Mouse (Mus musculus): ENCODE results near the gene Rhox3f. TPM values are rescaled to one million over a fixed set of nuclear protein-coding genes. Genes with fewer than 3 reads are reported as not detected.
"Not testable (repeated sequence)": the region's sequence is repeated elsewhere in the genome, so short reads cannot be mapped to it uniquely, and the experiment has no call there.

Rhox3f gene
- polyA plus RNA-seq (2012; rRNA removed) (not detected in 2 replicates), polyA plus RNA-seq (2014; fragmentation: Nextera tagmentation; extraction: Ambion mirVana) (not detected in 2 replicates)

- H3K4me2 ChIP-seq (ENCODE audit: low read depth); DNase-seq (ENCODE audit: low read depth in 3 of 3, low spot score in 3 of 3); H3K4me3 ChIP-seq (ENCODE audit: insufficient read depth in 1 of 2, low read depth in 2 of 2, low read length in 2 of 2); H3K9me3 ChIP-seq (ENCODE audit: control insufficient read depth, low read length); H3K27ac ChIP-seq; H3K9ac ChIP-seq (replicated peaks); H3K36me3 ChIP-seq (replicated peaks; ENCODE audit: control insufficient read depth, insufficient read depth, low read depth); H3K27me3 ChIP-seq (ENCODE audit: control insufficient read depth, insufficient read depth, low read length); ATAC-seq (ENCODE audit: insufficient read depth); H3K4me1 ChIP-seq (replicated peaks; ENCODE audit: control insufficient read depth in 2 of 2, insufficient read depth in 2 of 2, low read length in 1 of 2): not testable (repeated sequence)
Observed at GRCm38 (mm10) chrX:37580692-37581091, at the start of gene Rhox3f. Gene Rhox3f, plus strand, starts transcription at chrX:37580992.

GRCm38 (mm10) chrX:37541719-37542118 is 39.1 kb upstream of the Rhox3f start, which contains the start of gene Rhox3e:
Gene Rhox3e, plus strand, starts transcription at chrX:37542019.
- WGBS (ENCODE audit: insufficient replicate concordance) = no CpG with 5 or more reads among the region's 4 CpGs
- ATAC-seq (ENCODE audit: insufficient read depth); H3K27me3 ChIP-seq (ENCODE audit: control insufficient read depth, insufficient read depth, low read length); H3K4me1 ChIP-seq (replicated peaks; ENCODE audit: control insufficient read depth in 2 of 2, insufficient read depth in 2 of 2, low read length in 1 of 2); H3K36me3 ChIP-seq (replicated peaks; ENCODE audit: control insufficient read depth, insufficient read depth, low read depth); H3K9me3 ChIP-seq (ENCODE audit: control insufficient read depth, low read length); H3K9ac ChIP-seq (replicated peaks); H3K4me3 ChIP-seq (ENCODE audit: insufficient read depth in 1 of 2, low read depth in 2 of 2, low read length in 2 of 2); H3K4me2 ChIP-seq (ENCODE audit: low read depth); H3K27ac ChIP-seq; DNase-seq (ENCODE audit: low read depth in 3 of 3, low spot score in 3 of 3): not testable (repeated sequence)

DNA sequence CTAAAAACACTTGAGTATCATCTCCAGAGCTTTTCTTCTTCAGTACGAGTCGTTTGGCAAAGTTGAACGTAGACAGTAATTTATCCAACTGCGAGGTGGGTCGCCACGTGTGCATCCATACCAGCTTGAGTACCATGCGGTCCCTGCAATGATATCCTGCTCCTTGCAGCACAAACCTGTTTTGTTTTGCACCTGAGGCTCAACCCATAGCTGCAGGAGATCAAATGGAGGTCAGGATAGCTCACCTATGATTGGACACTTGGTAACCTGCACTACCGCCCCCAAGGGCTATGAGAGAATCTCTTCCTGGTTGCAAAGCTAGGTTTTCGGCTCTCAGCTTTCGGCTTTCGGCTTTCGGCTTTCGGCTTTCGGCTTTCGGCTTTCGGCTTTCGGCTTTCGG is 23.7 kb upstream of the Rhox3f start, which contains the start of gene Rhox4e:
Rhox4e (plus strand) TSS at position 301 of the 400 bp plus-strand sequence.
- H3K27ac ChIP-seq; H3K4me3 ChIP-seq (ENCODE audit: insufficient read depth in 1 of 2, low read depth in 2 of 2, low read length in 2 of 2); H3K9ac ChIP-seq (replicated peaks); H3K9me3 ChIP-seq (ENCODE audit: control insufficient read depth, low read length); H3K4me2 ChIP-seq (ENCODE audit: low read depth); ATAC-seq (ENCODE audit: insufficient read depth); H3K4me1 ChIP-seq (replicated peaks; ENCODE audit: control insufficient read depth in 2 of 2, insufficient read depth in 2 of 2, low read length in 1 of 2); H3K27me3 ChIP-seq (ENCODE audit: control insufficient read depth, insufficient read depth, low read length); DNase-seq (ENCODE audit: low read depth in 3 of 3, low spot score in 3 of 3); H3K36me3 ChIP-seq (replicated peaks; ENCODE audit: control insufficient read depth, insufficient read depth, low read depth): not testable (repeated sequence)
- WGBS (ENCODE audit: insufficient replicate concordance) = 79% methylated on average over 10 of the region's 18 CpGs

DNA sequence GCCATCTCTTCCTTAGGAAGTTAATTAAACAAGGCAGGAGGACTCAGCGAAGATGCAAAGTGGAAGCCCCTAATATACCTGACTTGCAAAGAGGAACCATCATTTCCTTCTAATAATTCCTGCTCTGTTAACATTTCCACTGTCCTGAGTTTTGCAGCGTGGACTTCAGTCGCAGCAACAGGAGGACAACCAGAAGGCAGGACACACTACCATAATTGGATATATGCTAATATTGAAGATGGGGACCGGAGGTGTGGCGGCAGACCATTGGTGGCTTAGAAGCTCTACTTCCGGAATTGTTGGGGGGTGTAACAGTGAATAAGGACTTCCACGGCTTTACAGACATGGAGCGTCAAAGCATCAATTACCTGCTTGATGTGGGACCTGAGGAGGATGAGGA is 9.7 kb upstream of the Rhox3f start, which contains the start of gene Rhox2f:
Rhox2f (plus strand) TSS at position 301 of the 400 bp plus-strand sequence.
- ATAC-seq (ENCODE audit: insufficient read depth); H3K4me3 ChIP-seq (ENCODE audit: insufficient read depth in 1 of 2, low read depth in 2 of 2, low read length in 2 of 2); H3K9me3 ChIP-seq (ENCODE audit: control insufficient read depth, low read length): not testable (repeated sequence)

DNA sequence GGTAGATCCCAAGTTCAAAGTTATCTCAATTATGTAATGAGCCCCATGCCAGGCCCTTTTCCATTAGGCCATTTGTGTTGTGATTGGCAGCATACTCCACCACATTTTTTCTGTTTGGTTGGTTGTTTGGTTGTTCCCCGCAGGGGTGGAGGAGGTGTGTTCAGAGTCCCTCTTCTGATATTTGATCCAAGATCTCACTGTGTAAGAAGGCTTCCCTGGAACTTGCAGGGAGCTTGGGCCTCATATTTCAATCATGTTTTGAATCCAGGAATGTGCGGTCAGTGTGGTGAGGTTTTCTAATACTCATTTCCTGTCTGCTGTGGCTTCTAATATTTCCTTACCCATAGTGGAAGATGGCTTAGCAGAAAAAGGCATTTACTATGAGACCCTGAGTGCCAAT is 8.2 kb upstream of the Rhox3f start:
- not testable (repeated sequence) for H3K27me3 ChIP-seq (ENCODE audit: control insufficient read depth, insufficient read depth, low read length); H3K4me1 ChIP-seq (replicated peaks; ENCODE audit: control insufficient read depth in 2 of 2, insufficient read depth in 2 of 2, low read length in 1 of 2); H3K4me3 ChIP-seq (ENCODE audit: insufficient read depth in 1 of 2, low read depth in 2 of 2, low read length in 2 of 2); H3K4me2 ChIP-seq (ENCODE audit: low read depth); DNase-seq (ENCODE audit: low read depth in 3 of 3, low spot score in 3 of 3); ATAC-seq (ENCODE audit: insufficient read depth); H3K9ac ChIP-seq (replicated peaks); H3K27ac ChIP-seq; H3K9me3 ChIP-seq (ENCODE audit: control insufficient read depth, low read length); H3K36me3 ChIP-seq (replicated peaks; ENCODE audit: control insufficient read depth, insufficient read depth, low read depth)
- WGBS (ENCODE audit: insufficient replicate concordance) = 35% methylated on average over 2 of the region's 2 CpGs

More for the DNA sequence above, 9.7 kb upstream of the Rhox3f start, which contains the start of gene Rhox2f:
- WGBS (ENCODE audit: insufficient replicate concordance) = 71% methylated on average over 5 of the region's 8 CpGs
- H3K27me3 ChIP-seq (ENCODE audit: control insufficient read depth, insufficient read depth, low read length); H3K9ac ChIP-seq (replicated peaks); H3K27ac ChIP-seq; H3K36me3 ChIP-seq (replicated peaks; ENCODE audit: control insufficient read depth, insufficient read depth, low read depth); H3K4me1 ChIP-seq (replicated peaks; ENCODE audit: control insufficient read depth in 2 of 2, insufficient read depth in 2 of 2, low read length in 1 of 2); DNase-seq (ENCODE audit: low read depth in 3 of 3, low spot score in 3 of 3); H3K4me2 ChIP-seq (ENCODE audit: low read depth): not testable (repeated sequence)

- H3K4me1 ChIP-seq (replicated peaks; ENCODE audit: control insufficient read depth in 2 of 2, insufficient read depth in 2 of 2, low read length in 1 of 2); H3K9ac ChIP-seq (replicated peaks); H3K4me2 ChIP-seq (ENCODE audit: low read depth); ATAC-seq (ENCODE audit: insufficient read depth); H3K36me3 ChIP-seq (replicated peaks; ENCODE audit: control insufficient read depth, insufficient read depth, low read depth); H3K27me3 ChIP-seq (ENCODE audit: control insufficient read depth, insufficient read depth, low read length); H3K4me3 ChIP-seq (ENCODE audit: insufficient read depth in 1 of 2, low read depth in 2 of 2, low read length in 2 of 2); DNase-seq (ENCODE audit: low read depth in 3 of 3, low spot score in 3 of 3); H3K9me3 ChIP-seq (ENCODE audit: control insufficient read depth, low read length); H3K27ac ChIP-seq: not testable (repeated sequence)
- 79% methylated on average over 13 of the region's 19 CpGs for WGBS (ENCODE audit: insufficient replicate concordance)
Observed at GRCm38 (mm10) chrX:37607604-37608003, 26.8 kb downstream of the Rhox3f start, which contains the start of gene Rhox4f. Gene Rhox4f, minus strand, starts transcription at chrX:37607704.

DNA sequence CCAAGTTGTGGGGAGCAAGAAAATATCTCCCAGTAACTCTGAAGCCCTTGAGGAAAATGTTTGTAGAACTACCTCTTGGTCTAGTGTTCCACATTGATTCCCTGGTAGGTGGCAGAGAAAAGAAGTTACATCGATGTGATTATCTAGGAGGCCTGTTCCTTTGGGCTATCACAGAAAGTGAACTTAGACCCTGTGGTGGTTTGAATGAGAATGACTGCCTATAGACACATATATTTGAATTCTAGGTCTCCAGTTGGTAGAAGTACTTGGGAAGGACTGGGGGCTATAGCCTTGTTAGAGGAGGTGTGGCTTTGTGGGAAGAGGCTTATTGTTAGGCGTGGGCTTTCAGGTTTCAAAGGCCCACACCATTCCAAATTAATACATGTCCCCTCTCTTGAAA is 47.7 kb downstream of the Rhox3f start, which contains the start of gene Rhox3g:
Rhox3g (minus strand) TSS at position 101 of the 400 bp plus-strand sequence.
- H3K27ac ChIP-seq; H3K4me3 ChIP-seq (ENCODE audit: insufficient read depth in 1 of 2, low read depth in 2 of 2, low read length in 2 of 2); H3K9ac ChIP-seq (replicated peaks); ATAC-seq (ENCODE audit: insufficient read depth); H3K4me1 ChIP-seq (replicated peaks; ENCODE audit: control insufficient read depth in 2 of 2, insufficient read depth in 2 of 2, low read length in 1 of 2); DNase-seq (ENCODE audit: low read depth in 3 of 3, low spot score in 3 of 3); H3K9me3 ChIP-seq (ENCODE audit: control insufficient read depth, low read length); H3K36me3 ChIP-seq (replicated peaks; ENCODE audit: control insufficient read depth, insufficient read depth, low read depth); H3K4me2 ChIP-seq (ENCODE audit: low read depth); H3K27me3 ChIP-seq (ENCODE audit: control insufficient read depth, insufficient read depth, low read length): not testable (repeated sequence)
- WGBS (ENCODE audit: insufficient replicate concordance) = 67% methylated on average over 2 of the region's 2 CpGs

Data from liver, embryonic 14.5 days (tissue).